Mouse (Mus musculus) layer of hippocampus, postnatal 14 days (tissue): ENCODE measurements around the gene Atrx. TPM values are rescaled to one million over a fixed set of nuclear protein-coding genes. Genes with fewer than 3 reads are reported as not detected.
A peak's percentile ranks its signal among the peaks of the same experiment; 100 is the strongest.
"Not testable (repeated sequence)": the region's sequence is repeated elsewhere in the genome, so short reads cannot be mapped to it uniquely, and the experiment has no call there.

Source experiments
- DNase-seq, 2 experiments: peaks; one replicate each; pipeline ENCODE4 v3.0.0; 2021 to 2022; ENCODE audit warnings: low spot score in 2 of 2, mixed read lengths in 1 of 2
- long read RNA-seq, 2 experiments: library from polyadenylated mRNA; stranded (forward); transcript quantifications; one replicate each; pipeline ENCODE4 v2.0.0; 2021
- total RNA-seq, 2 experiments: library from RNA; stranded (reverse); gene quantifications; 2 replicates each; pipeline ENCODE4 v1.2.3; 2021

Atrx gene
- 100 to 1,000 TPM; 173 to 184 TPM for total RNA-seq
- long read RNA-seq, experiment 1, partial matches to known transcripts: 5 of 14 reads
- long read RNA-seq, experiment 1, other reads (novel, unspliced or antisense): 9 of 14 reads
- long read RNA-seq, experiment 2, partial matches to known transcripts: 5 of 10 reads
- long read RNA-seq, experiment 2, other reads (novel, unspliced or antisense): 5 of 10 reads

- peak; percentile 69 to 85 for DNase-seq
Measured at GRCm38 (mm10) chrX:105928861-105929477, at the start of gene Atrx. Gene Atrx (minus strand): TSS chrX:105929403.

- not testable (repeated sequence) for DNase-seq
Measured at GRCm38 (mm10) chrX:105957091-105957490, 27.9 kb upstream of the Atrx start.

DNA sequence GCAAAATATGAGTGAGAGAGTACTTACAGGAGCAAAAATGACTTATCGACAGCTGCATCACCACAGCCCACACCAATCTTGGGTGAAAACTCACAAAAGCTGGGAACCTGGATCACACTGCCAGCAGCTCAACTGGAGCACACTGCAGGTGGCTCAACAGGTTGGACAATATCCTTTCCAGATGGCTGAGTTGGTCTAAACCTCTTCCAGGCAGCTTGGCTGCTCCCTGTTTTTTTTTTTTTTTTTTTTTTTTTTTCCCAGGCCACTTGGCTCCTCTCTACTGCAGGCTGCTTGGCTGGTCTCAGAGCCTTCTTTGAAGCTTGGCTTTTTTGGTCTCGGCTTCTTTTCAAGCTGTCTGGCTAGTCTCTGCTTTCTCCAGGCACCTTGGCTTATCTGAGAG lies 24.8 kb upstream of the Atrx start:
- DNase-seq: no peak

GRCm38 (mm10) chrX:105946357-105946756 lies 17.2 kb upstream of the Atrx start:
- no peak for DNase-seq

DNA sequence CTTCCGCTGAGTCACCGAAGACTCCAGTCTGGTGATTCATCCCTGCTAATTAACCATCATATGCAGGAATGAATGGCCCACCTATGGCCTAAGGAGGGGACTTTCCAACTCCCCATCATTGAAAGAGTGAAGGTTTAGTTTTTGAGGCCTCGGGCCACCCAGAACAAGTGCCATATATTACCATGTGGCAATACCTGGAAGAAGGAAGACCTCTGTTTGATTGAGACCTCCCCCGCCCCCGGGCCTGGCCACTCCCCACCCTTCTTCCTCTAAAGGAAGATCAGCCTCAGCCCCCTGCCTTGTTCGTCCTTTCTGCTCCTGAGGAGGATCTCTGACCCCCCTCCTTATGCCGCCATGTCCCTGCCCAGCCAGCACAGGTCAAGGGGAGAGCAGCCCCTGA lies 10.0 kb upstream of the Atrx start:
- DNase-seq: no peak

DNA sequence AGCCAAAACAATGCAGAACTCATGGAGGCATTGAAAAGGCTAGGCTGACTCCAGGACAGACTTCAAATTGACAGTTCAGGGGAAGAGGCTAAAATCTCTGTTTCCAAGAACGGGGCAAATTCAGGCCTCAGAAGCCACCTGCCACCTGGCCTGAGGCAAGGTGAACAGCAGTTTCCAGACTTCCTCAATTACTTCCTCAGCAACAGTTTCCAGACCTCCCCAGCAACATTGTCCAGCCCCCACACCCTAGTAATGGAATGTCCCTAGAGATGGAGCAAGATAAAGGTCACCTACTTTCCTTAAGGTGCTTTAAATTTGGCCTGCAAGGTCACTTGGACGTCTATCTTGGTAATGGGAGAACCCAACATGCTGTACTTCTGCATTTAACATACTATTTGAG lies 8.5 kb upstream of the Atrx start:
- no peak for DNase-seq

DNA sequence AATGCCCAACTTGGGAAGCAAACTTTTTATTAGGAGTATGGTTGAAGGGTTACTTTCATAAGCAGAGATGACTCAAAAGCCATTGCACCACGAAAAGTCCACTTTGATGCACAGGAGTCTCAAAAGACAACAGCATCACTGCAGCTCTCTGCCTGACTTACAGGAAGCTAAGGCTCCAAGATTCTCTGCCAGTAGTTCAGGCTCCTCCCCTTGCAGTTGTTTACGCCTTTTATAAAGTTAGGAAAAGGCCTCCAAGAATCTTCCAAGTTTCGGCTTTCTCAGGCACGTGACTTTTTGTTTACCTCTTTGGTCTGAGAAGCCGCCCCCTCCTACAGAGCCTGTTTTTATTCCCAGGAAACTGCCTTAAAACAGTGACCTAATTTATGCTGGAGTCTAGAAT lies 5.1 kb upstream of the Atrx start:
- no peak for DNase-seq

DNA sequence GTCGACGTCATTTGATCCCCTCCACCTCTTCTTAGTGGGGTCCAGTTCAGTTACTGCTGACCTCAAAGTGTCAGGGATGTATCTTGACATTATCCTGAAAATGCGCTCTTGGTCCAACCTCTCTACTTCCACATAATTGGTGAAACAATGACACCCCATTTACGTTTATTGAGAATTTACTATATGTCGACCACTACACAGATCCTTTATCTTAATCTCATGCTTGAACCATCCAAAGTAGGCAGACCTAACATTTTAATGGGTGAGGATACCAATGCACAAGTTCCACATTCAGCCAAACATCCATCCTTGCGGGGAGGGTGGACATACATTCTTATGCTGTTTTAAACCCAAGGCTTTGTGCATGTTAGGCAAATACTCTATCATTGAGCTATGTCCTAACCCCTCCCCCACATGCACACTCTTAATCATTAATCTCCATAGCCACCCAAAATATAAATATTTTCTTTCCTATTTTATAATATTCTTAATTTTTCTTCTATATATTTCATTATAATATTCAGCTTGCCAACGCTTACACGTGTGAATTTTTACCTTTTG lies 355 bp upstream of the Atrx start:
- DNase-seq: no peak

- peak in 1 of 2 experiments; percentile 32 for DNase-seq
Measured at GRCm38 (mm10) chrX:105927941-105928860, 1.0 kb downstream of the Atrx start.

- peak in 1 of 2 experiments; percentile 2 for DNase-seq
Measured at GRCm38 (mm10) chrX:105926121-105926735, 3.0 kb downstream of the Atrx start.

DNA sequence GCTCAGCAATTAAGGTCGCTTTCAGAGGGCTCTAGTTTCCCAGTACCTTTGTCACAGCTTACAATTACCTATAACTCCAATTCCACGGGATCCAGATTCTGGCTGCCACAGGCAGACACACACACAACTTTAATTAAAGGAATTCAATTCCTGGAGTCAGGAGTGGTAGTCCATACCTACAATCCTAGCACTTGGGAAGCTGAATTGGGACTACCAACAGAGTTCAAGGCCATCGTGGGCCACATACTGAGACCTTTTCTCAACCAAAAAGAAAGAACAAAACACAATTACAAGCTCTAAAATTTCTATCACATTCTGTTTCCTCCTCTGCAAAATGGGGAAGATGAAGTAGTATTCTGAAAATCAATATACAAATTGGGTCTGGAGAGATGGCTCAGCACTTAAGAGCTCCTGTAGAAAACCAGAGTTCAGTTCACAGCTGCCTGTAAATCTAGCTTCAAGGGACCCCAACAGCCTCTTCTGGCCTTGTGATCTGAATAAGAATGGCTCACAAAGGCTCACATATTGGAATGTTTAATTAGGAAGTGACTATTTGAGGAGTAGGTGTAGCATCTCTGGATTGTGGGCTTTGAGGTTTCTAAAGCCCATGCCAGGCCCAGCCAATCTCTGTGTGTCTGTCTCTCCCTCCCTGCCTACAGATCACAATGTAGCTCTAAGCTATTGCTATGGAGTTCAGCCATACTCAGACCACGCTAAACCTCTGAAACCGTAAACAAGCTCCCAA lies 4.7 kb downstream of the Atrx start:
- no peak for DNase-seq

GRCm38 (mm10) chrX:105923896-105924295 lies 5.3 kb downstream of the Atrx start:
- DNase-seq: no peak

DNA sequence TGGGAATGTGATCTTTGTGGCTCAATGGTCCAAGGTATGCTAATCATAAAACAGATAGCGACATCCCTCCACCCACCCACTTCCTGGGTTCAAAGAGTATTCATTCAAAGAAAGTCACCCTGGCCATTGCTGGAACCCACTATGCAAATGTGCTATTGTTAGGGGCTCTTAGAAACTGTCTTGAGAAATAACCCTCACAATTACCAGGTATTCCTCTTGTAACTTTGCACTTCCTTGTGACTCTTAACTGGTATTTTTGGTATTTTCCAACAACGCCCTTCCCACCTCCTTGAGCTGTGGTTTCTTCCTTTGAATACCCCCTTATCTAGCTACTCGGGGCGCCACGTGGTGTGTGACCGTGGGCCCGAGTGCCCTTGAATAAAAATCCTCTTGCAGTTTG lies 6.2 kb downstream of the Atrx start:
- DNase-seq: not testable (repeated sequence)

- DNase-seq: no peak
Measured at GRCm38 (mm10) chrX:105921421-105921820, 7.8 kb downstream of the Atrx start.

- DNase-seq: no peak
Measured at GRCm38 (mm10) chrX:105911728-105912127, 17.5 kb downstream of the Atrx start.

- no peak for DNase-seq
Measured at GRCm38 (mm10) chrX:105901611-105902010, 27.6 kb downstream of the Atrx start.

- DNase-seq: no peak
Measured at GRCm38 (mm10) chrX:105886921-105887320, 42.3 kb downstream of the Atrx start.

- peak in 1 of 2 experiments; percentile 6 for DNase-seq
Measured at GRCm38 (mm10) chrX:105864367-105864766, 64.8 kb downstream of the Atrx start.

- DNase-seq: no peak
Measured at GRCm38 (mm10) chrX:105824462-105824861, 104.7 kb downstream of the Atrx start.

DNA sequence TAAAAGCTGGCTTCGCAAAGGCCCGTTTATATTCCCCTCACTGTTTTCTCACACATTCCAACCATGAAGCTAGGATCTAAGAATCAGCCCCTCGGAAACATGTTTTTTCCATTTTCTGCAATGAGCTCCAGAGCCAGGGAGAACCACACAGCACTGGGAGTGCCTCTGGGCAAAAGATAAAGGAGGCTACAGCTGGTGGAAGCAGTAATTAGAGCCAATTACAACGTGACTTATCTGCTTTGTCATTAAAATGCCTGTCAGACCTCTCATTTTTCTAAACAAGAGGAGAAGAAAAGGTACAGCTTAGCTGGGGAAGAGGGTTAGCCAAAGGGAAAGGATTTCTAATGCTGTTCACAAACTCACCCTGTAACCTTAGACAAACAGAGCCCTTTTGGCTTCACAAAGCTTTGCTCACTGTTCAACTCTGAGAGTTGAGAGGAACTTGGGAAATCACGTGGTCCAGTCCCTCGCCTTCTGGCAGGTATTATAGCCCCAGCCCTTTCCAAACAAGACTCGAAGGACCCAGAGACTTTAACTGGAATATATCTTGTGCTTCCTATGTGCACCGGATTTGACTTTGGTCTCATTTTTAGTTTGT lies 134.3 kb downstream of the Atrx start:
- no peak for DNase-seq
